Mouse (Mus musculus): ENCODE measurements around the gene Cables2.

DNA sequence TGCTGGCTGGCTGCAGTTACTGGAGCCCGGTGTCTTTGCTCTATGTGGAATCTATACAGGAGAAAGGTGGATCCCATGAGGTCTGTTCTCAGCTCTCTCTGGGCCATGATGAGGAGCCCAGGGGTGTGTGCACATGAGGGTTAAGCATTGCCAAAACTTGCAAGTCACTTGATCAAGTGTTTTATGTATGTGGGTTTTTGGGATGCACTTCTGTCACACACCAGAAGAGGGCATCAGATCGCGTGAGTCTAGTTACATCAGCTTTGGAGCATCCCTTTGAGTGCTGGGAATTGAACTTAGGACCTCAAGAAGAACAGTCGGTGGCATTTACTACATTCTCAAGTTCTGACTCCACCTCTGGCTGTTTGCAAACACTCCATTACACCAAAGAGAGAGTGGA lies 31.3 kb upstream of the Cables2 start:
- TF ChIP-seq CTCF (IDR thresholded peaks at IDR 0.05; ENCODE audit: low read depth, low read length): no peak
- TF ChIP-seq POLR2A (IDR thresholded peaks at IDR 0.05; ENCODE audit: insufficient read depth, low read length): no peak
- TF ChIP-seq EP300 (IDR thresholded peaks at IDR 0.05; ENCODE audit: insufficient read depth, low read depth, low read length): no peak
